Mouse (Mus musculus) CH12F3 (cell line): ENCODE results near the gene Brca1.
"Not testable (repeated sequence)": the region's sequence is repeated elsewhere in the genome, so short reads cannot be mapped to it uniquely, and the experiment has no call there.

Experiments
- in situ Hi-C: fragments of 300-500 bp; cut with MboI; formaldehyde crosslinking; loops from 2 replicates; pipeline ENCODE4 v1.14.3; 2020; ENCODE audit warnings: low sequenced_read_pairs

Gene Brca1

DNA sequence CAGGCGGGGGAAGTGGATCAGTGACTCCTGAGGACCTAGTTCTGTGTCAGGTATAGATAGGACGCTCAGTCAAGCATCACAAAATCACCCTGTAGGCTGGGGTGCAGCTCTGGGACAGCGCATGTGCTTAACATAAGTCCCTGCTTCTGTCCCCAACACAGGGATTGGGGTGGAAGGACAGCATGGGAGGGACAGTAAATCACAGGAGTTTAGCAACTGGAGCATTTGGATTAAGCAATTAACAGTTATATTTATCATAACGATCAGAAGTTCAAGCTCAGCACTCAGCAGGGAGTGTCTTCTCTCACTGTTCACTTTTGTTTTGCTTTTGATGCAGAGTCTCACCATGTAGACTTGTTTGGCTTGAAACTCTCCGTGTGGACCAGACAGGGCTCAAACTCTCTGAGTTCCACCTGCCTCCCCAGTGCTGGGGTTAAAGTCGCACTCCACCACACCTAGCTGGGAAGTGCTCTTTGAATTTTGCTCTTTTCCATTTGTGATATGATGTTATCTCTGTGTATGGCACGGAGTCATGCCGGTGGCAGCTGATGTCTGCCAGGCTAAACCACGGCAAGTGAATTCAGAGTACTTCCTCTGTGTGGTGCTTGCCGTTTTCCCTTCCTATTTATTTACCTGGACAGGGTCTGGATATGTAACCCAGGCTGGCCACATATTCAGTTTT lies 99.5 kb downstream of the Brca1 start:
- in situ Hi-C loops, result no loop called here

DNA sequence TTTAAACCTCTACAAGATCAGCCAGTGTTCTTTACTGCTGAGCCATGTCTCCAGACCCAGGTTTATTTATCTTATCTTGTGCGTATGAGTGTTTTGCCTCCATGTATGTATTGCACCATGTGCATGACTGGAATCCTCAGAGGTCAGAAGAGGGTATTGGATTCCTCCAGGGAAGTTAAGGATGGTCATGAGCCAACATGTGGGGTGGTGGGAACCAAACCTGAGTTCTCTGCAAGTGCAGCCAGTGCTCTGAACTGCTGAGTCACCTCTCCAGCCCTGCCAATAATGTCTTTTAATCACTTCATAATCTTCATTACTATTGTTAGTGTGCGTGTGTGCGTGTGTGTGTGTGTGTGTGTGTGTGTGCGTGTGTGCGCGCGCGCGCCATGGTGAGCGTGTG lies 100.2 kb downstream of the Brca1 start:
- in situ Hi-C loops, result no loop called here

DNA sequence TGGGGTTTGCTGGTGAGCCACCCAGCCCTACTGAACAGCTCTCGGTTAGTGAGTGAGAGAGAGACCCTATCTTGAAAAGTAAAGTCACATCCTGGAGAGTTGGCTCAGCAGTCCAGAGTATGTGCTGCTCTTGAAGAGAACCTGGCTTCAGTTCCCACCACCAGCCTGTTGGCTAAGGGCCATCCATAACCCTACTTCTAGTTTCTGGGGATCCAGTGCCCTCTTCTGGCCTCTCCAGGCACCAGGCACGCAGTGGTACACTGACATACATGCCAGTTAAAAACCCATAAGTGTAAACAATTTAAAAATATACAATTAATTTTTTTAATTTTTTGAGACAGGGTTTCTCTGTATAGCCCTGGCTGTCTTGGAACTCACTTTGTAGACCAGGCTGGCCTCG lies 101.4 kb downstream of the Brca1 start:
- in situ Hi-C loops, result no loop called here

DNA sequence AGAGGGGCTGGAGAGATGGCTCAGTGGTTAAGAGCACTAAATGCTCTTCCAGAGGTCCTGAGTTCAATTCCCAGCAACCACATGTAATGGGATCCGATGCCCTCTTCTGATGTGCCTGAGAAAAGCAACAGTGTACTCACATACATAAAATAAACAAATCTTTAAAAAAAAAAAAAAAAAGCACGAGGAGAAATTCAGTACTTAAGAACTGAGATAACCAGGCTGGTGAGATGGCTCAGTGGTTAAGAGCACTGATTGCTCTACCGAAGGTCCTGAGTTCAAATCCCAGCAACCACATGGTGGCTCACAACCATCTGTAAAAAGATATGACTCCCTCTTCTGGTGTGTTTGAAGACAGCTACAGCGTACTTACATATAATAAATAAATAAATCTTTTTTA lies 102.2 kb downstream of the Brca1 start:
- in situ Hi-C loops, result not testable (repeated sequence)

DNA sequence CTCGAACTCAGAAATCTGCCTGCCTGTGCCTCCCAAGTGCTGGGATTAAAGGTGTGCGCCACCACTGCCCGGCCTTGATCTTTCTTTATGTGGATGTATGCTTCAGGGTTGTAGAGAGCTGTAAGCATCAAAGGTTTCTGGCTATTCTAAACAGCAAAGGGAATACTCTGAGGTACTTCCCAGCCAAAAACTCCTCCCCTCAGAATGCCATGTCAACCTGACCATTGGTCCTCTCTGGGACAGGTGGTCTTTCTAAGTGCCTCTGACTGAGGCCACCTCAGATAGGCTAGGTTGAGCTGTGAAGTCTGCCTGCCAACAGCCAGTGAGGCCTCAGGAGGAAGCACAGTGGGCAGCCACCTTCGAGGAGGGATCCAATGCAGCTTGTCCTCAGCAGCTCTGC lies 102.9 kb downstream of the Brca1 start:
- in situ Hi-C loops, result no loop called here

DNA sequence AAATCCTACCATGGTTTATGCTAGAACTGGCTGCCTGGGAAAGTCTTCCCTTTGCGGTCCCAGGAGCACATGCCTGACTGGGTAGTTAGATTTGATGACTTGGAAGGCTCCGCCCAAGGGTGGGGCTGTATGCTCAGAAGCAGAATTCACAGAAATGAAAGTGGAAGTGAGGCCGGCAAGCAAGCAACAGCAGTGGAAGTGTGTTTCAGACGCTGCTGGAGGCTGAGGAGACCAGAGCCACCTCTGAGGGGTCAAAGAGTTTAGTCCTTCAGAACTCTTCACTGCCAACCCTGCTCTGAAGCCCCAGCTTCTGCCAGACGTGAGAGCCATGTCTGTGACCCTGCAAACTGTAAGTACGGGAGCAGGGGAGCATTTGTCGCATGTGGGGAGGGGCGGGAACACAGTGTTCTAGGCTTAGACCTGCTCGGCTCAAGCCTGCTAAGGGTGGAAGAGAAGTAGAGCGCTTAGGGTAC lies 103.4 kb downstream of the Brca1 start, which contains the start of gene Ifi35:
Ifi35 (plus strand) TSS at position 134 of the 473 bp plus-strand sequence.
- in situ Hi-C loops, result no loop called here

DNA sequence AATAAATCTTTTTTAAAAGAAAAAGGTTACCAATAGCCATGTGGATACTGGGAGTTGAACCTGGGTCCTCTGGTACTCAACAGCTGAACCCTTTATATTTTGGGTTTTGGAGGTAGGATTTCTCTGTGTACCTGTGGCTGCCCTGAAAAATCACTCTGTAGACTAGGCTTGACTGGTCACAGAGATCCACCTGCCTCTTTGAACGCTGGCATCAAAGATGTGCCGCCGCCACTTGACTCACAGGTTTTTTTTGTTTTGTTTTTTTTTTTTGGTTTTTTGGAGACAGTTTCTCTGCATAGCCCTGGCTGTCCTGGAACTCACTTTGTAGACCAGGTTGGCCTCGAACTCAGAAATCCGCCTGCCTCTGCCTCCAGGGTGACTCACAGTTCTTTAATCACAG lies 104.0 kb downstream of the Brca1 start:
- in situ Hi-C loops, result no loop called here

DNA sequence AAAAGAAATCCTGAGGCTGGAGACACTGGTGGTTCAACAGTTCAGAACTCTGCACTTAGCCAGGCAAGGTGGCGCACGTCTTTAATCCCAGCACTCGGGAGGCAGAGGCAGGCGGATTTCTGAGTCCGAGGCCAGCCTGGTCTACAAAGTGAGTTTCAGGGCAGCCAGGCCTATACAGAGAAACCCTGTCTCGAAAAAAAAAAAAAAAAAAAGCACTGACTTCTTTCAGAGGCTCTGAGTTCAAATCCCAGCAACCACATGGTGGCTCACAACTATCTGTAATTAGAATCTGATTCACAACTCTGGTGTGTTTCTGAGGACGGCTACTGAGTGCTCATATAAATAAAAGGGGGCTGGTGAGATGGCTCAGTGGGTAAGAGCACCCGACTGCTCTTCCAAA lies 104.9 kb downstream of the Brca1 start:
- in situ Hi-C loops, result not testable (repeated sequence)

DNA sequence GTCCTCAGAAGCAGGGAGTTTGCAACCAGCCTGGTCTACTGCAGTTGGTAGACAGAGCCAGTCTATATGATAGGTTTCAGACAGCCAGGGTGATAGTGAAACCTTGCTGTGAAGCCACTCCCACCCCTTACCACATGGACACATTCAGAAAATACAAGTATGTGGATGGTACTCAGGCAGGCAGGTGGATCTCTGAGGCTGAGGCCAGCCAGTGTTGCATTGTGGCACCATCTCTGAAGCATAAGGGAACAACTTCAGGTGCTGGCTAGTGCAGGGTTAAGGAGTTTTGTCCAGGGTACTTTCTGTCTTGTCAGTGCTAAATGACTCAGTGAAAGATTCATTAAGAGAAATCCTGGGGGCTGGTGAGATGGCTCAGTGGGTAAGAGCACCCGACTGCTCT lies 105.4 kb downstream of the Brca1 start:
- in situ Hi-C loops, result no loop called here

DNA sequence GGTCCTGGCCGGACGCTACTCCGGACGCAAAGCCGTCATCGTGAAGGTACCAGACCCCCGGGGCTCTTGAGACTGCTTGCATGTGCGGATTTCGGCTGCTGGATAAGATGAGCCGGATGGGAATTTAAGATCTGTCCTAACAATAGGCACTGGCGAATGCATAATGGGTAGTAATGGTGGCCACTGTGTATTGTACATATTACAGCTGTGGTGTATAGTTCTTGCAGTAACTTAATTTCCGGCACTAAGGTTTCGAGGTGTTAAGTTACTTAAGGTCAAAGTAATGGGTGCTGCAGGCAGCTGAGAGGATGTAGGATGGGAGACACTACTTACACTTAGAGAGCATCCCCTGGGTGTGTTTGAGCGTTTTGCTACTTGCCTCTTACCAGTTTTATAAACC lies 109.0 kb downstream of the Brca1 start:
- in situ Hi-C loops, result no loop called here

DNA sequence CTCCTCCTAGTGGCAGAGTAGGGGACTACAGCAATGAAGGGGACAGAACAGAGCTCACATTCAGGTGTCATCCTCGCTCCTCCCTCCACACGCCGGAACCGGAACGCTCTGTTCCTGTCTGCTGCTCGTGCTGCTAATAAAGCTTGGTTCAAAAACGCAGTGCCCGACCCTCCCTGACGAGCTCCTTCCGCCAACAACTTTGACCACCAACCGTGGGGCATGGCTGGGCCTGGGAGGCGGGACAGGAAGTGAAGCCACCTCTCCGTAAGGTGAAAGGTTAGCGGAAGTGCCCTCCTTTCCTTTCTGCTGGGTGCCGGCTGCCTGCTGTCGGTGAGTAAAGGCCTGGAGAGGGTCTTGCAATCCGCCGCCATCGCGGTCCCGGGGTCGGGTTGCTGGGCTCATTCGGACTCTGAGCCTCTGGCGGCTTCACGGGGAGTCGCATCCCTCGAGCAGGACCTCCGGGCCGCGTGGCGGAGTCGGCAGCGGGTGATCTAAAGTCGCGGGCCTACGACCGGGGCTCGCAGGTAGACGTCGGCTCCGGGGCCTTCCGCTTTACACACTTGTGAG lies 109.5 kb downstream of the Brca1 start, which contains the start of gene Rpl27:
Rpl27 (plus strand) TSS at position 172 of the 567 bp plus-strand sequence.
- in situ Hi-C loops, result no loop called here

DNA sequence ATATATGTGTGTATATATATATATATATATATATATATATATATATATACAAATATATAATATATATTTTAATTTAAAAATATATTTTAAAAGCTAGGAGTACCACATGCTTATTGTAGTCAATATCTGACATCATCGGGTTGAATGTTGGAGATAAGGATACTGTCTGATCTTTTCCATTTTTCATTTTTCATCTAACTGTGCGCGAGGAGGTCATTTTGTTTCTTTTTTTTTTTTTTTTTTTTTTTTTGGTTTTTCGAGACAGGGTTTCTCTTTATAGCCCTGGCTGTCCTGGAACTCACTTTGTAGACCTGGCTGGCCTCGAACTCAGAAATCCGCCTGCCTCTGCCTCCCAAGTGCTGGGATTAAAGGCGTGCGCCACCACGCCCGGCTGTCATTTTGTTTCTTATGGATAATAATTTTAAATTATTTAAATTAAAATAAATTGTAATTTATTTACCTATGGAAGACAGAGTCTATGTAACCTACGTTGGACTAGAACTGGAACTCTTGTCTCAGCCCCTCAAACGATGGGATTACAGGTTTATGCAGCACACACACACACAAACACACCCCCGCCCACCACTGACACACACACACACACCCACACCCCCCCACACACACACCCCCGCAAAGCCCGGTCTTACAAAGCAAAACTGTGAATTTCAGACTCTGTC lies 110.2 kb downstream of the Brca1 start:
- in situ Hi-C loops, result not testable (repeated sequence)
